Mouse (Mus musculus) cerebellum, adult 2 months (tissue): ENCODE measurements around the gene Tmc5.

Experiments
- CTCF ChIP-seq: fragments of 200-500 bp; IDR thresholded peaks from 2 replicates; pipeline ENCODE4 v1.5.1; 2011; ENCODE audit warnings: low read depth, mild to moderate bottlenecking, control low read depth, low read length, moderate library complexity, borderline replicate concordance; ENCODE audit not compliant: insufficient read depth
- POLR2A ChIP-seq: fragments of 200-500 bp; IDR thresholded peaks from 2 replicates; pipeline ENCODE4 v1.6.1; 2011; ENCODE audit warnings: low read length, control low read depth, borderline replicate concordance; ENCODE audit not compliant: insufficient read depth

GRCm38 (mm10) chr7:118584926-118585325 lies 12.2 kb upstream of the Tmc5 start:
- TF ChIP-seq POLR2A (no peak), CTCF (no peak)
